Mouse (Mus musculus): ENCODE measurements around the gene Gm10959.
"Not testable (repeated sequence)": the region's sequence is repeated elsewhere in the genome, so short reads cannot be mapped to it uniquely, and the experiment has no call there.

Gene Gm10959

GRCm38 (mm10) chr3:122919260-122919659 lies at the start of gene Gm10959:
Gene Gm10959 (minus strand): TSS chr3:122919360.
- no peak for DNase-seq

- no peak for DNase-seq
Observed at GRCm38 (mm10) chr3:122968391-122968790, 49.2 kb upstream of the Gm10959 start.

- DNase-seq: no peak
Observed at GRCm38 (mm10) chr3:122964301-122964700, 45.1 kb upstream of the Gm10959 start.

- DNase-seq: no peak
Observed at GRCm38 (mm10) chr3:122950129-122950528, 31.0 kb upstream of the Gm10959 start.

- DNase-seq: no peak
Observed at GRCm38 (mm10) chr3:122943387-122943890, 24.3 kb upstream of the Gm10959 start.

- DNase-seq: no peak
Observed at GRCm38 (mm10) chr3:122939215-122939614, 20.1 kb upstream of the Gm10959 start.

GRCm38 (mm10) chr3:122937176-122937575 lies 18.0 kb upstream of the Gm10959 start:
- DNase-seq: not testable (repeated sequence)

GRCm38 (mm10) chr3:122932466-122932865 lies 13.3 kb upstream of the Gm10959 start:
- no peak for DNase-seq

- no peak for DNase-seq
Observed at GRCm38 (mm10) chr3:122929723-122930122, 10.6 kb upstream of the Gm10959 start.

- peak; percentile 96 for DNase-seq
Observed at GRCm38 (mm10) chr3:122924009-122924914, 5.1 kb upstream of the Gm10959 start, which contains the start of gene 1810037I17Rik. Gene 1810037I17Rik (plus strand): TSS chr3:122924203.

- DNase-seq: no peak
Observed at GRCm38 (mm10) chr3:122923147-122923546, 4.0 kb upstream of the Gm10959 start.

GRCm38 (mm10) chr3:122921676-122922527 lies 2.7 kb upstream of the Gm10959 start:
- DNase-seq: no peak

- DNase-seq: no peak
Observed at GRCm38 (mm10) chr3:122920572-122921435, 1.6 kb upstream of the Gm10959 start.

- no peak for DNase-seq
Observed at GRCm38 (mm10) chr3:122918672-122919071, 488 bp downstream of the Gm10959 start.

- no peak for DNase-seq
Observed at GRCm38 (mm10) chr3:122916191-122916680, 2.9 kb downstream of the Gm10959 start.

GRCm38 (mm10) chr3:122915493-122915892 lies 3.7 kb downstream of the Gm10959 start:
- DNase-seq: no peak

- no peak for DNase-seq
Observed at GRCm38 (mm10) chr3:122907841-122908240, 11.3 kb downstream of the Gm10959 start.

GRCm38 (mm10) chr3:122903746-122904433 lies 15.3 kb downstream of the Gm10959 start:
- DNase-seq: no peak

GRCm38 (mm10) chr3:122898254-122898653 lies 20.9 kb downstream of the Gm10959 start:
- no peak for DNase-seq

GRCm38 (mm10) chr3:122895189-122895731 lies 23.9 kb downstream of the Gm10959 start:
- no peak for DNase-seq

GRCm38 (mm10) chr3:122894772-122895171 lies 24.4 kb downstream of the Gm10959 start, which contains the start of gene Fabp2:
Gene Fabp2 (plus strand): TSS chr3:122895072.
- DNase-seq: no peak
